In genomic region chr4:129500017-129500416, GRCm38 (mm10) we compare ENCODE assay signal across 1 mouse cellular context.
TF ChIP-seq lines count a peak whose summit lies in the region.

No protein-coding gene starts in this region.

TF ChIP-seq in CH12.LX, 34 proteins besides CTCF, POLR2A, EP300 and RAD21:
- TF ChIP-seq POLR2AphosphoS2 (IDR thresholded peaks at IDR 0.05; ENCODE audit: low read depth, low read length) (no peak), USF2 (conservative IDR thresholded peaks at IDR 0.05; ENCODE audit: low read depth, low read length) (no peak), E2F4 (IDR thresholded peaks at IDR 0.05; ENCODE audit: insufficient replicate concordance, low read depth, low read length) (no peak), UBTF (IDR thresholded peaks at IDR 0.05; ENCODE audit: low read depth, low read length) (no peak), IRF4 (IDR thresholded peaks at IDR 0.05; ENCODE audit: low read depth, low read length) (no peak), JUND (conservative IDR thresholded peaks at IDR 0.05; ENCODE audit: low read depth, low read length) (no peak), SIN3A (IDR thresholded peaks at IDR 0.05; ENCODE audit: low read length) (no peak), ZC3H11A (IDR thresholded peaks at IDR 0.05; ENCODE audit: low read depth, low read length) (no peak), MYC (IDR thresholded peaks at IDR 0.05; ENCODE audit: low read depth, low read length) (no peak), CHD1 (IDR thresholded peaks at IDR 0.05; ENCODE audit: low read depth, low read length) (no peak), PAX5 (IDR thresholded peaks at IDR 0.05; ENCODE audit: low read length) (no peak)
